Mouse (Mus musculus) thymus, postnatal 14 days (tissue): ENCODE measurements around the gene Foxk2.

Experiments used
- DNase-seq: peaks from one replicate; pipeline ENCODE4 v3.0.0; 2021

The Foxk2 gene

GRCm38 (mm10) chr11:121259160-121260100 lies at the start of gene Foxk2:
Foxk2 (plus strand) TSS chr11:121259990.
- DNase-seq = peak; percentile 94

DNA sequence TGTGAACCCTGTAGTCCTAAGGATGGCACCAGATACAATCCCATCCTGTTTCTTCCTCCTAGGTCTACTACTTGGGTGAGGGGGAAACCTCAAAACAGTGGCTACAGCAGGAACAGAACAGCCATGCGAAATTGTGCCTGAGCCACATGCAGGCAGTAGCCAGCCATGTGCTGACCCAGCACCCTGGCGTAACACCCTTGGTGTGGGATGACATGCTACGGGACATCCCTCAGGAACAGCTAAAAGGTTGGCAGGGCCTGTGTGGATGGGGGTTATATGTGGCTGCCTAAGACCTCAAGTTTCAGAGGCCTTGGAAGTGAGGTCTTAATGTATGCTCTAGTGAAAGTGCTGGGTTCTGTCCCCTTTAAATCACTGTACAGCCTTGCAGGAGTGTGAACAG lies 43.0 kb upstream of the Foxk2 start:
- DNase-seq = no peak

GRCm38 (mm10) chr11:121219776-121220175 lies 40.0 kb upstream of the Foxk2 start:
- DNase-seq = no peak

DNA sequence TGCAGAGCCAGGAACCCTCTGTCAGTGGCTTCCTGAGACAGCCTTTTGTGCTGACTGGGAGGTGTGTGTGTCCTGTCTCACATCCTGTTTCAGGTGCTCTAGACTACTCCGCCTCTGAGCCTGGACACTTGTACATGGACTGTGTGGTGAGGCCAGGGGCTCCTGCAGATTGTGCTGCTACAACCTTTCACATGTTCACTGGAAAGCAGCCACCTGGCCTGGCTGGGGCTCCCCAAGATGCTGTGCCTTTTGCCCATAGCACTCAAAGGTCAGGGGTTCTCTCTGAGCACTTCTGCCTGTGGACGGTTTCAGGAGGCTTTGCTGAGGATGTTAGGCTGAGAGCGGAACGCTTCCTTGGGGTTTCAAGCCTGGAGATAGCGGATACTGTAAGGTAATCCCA lies 39.0 kb upstream of the Foxk2 start:
- no peak for DNase-seq

- no peak for DNase-seq
Observed at GRCm38 (mm10) chr11:121221321-121222010, 38.3 kb upstream of the Foxk2 start.

DNA sequence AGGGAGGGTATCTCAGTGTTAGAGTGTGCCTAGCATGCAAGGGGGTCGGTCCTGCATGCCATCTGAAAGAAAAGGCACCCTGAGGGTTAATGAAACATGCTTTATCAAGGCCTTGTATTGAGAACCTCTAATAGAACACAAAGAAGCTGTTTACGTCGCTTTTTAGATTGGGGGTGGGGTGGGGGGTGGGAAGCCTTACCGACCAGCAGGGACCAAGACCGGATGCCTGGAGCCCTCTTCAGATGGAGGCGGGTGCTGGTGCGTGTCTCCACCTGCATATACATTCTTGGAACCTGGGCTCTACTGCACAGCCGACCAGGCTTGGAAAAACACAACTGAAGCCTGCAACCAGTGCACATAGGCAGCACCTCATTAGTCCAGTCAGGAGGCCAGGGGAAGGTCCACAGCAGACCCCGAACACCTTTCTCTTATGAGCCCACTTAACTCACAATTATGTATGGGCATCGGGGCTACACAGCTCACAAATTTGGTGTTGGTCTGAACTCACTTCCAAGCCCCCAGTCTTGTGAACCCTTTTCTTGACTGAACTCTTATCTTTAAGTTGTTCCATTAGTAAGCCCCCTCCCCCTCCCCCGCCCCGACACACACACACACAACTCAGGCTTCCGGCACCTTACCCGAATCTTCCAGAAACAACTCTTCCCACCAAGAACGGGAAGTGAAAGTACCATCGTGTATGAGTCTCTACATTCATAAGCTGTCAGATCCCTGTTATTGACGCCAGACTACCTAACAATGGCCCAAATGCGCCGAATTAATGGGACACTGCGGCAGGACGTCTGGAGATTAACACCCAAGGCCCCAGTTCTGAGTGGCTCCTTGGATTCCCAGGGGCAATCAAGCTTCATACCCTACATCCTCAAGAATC lies 31.4 kb upstream of the Foxk2 start:
- peak; percentile 47 for DNase-seq

- peak; percentile 87 for DNase-seq
Observed at GRCm38 (mm10) chr11:121229018-121229439, 30.8 kb upstream of the Foxk2 start, which contains the start of gene Cybc1. Cybc1 (minus strand) TSS chr11:121229322.

DNA sequence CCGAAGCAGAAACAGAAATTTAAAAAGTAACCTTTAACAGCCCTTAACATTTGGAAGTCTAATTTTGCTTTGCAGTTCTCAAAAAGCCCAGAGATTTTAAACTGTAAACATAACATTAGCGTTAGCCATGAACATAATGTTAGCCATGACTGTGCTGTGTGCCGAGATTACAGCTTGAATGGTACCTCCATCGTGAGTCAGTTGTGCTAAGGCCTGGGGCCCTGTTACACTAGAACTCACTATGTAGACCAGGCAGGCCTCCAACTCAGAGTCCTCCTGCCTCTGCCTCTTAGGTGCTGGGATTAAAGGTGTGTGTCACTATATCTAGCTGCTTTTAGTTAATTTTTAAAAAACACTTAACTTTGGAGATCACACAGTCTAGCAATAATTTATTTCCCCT lies 28.6 kb upstream of the Foxk2 start:
- no peak for DNase-seq

- DNase-seq = no peak
Observed at GRCm38 (mm10) chr11:121231628-121232291, 28.0 kb upstream of the Foxk2 start.

GRCm38 (mm10) chr11:121232706-121233105 lies 27.1 kb upstream of the Foxk2 start:
- no peak for DNase-seq

DNA sequence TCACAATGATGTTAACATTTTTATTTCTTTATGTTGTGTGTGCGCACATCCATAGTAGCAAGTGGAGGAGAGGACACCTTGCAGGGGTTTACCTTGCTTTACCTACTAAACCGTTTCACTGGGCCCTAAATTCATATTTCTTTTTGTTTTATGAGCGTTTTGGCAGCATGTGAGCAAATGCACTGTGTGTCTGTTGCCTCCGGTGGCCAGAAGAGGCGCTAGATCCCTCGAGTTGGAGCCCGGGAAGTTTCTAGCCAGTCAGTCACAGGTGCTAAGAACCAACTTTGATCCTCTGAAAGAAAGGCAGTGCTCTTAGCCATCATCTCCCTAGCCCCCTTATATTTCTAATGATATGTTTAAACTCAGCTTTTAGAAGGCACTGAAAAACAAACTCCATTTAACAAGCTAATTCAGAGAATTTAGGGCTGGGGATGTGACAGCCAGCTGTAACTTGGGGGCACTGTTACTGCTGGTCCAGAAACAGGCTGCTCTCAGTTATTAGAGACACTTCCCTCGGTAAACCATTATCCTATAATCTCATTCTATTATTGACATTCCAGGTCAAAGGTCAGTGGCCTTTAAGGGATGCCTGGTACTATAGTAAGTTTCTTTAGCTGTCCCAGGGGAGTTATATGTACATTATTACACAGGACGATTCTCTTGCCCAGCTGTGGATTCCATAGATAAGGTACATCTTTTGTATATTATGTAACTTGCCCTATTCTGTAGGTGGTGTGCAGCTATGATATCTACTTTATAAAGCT lies 24.1 kb upstream of the Foxk2 start:
- peak; percentile 85 for DNase-seq

- DNase-seq = peak; percentile 99
Observed at GRCm38 (mm10) chr11:121236564-121237344, 23.0 kb upstream of the Foxk2 start, which contains the start of gene Narf. Narf (plus strand) TSS chr11:121237253.

- peak; percentile 63 for DNase-seq
Observed at GRCm38 (mm10) chr11:121237345-121238128, 22.3 kb upstream of the Foxk2 start.

DNA sequence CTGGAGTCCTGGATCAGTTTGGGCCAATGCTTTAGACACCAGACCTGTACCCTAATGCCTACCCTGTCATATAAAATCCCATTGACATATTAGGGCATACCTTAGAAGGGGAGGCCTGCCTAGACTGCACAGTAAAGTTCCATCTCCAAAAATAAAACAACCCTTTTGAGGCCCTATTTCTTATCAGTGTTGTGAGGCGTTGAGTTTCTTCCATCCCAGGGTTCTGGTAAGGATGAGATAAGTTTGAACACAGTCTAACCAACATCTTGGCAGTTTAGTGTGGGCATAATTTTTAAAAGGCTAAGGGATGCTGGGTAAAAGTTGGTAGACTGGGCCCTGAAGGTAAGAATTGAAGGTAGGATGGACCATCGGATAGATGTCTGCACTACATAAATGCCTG lies 20.1 kb upstream of the Foxk2 start:
- DNase-seq = no peak

GRCm38 (mm10) chr11:121250196-121250595 lies 9.6 kb upstream of the Foxk2 start:
- DNase-seq = no peak

DNA sequence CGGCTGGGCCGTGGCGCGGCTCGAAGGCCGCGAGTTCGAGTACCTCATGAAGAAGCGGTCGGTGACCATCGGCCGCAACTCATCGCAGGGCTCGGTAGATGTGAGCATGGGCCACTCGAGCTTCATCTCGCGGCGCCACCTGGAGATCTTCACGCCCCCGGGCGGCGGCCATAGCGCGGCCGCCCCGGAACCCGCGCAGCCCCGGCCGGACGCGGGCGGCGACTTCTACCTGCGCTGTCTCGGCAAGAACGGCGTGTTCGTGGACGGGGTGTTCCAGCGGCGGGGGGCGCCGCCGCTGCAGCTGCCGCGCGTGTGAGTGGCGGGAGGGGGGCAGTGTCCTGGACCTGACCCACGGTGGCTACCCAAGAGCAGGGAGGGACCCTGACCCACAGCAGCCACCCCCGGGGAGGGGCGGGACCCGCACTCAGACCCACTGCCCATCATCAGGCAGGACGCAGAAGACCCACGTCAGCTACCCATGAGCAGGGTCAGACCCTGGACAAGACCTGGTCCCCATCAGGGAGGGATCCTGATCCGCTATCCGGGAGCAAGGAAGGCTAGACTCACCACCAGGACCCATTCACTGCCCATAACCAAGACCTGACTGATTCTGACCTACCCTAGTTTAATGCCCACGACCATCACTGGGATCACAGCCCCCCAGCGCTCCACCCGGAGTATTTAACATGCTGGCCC lies 569 bp downstream of the Foxk2 start:
- DNase-seq = peak; percentile 58

DNA sequence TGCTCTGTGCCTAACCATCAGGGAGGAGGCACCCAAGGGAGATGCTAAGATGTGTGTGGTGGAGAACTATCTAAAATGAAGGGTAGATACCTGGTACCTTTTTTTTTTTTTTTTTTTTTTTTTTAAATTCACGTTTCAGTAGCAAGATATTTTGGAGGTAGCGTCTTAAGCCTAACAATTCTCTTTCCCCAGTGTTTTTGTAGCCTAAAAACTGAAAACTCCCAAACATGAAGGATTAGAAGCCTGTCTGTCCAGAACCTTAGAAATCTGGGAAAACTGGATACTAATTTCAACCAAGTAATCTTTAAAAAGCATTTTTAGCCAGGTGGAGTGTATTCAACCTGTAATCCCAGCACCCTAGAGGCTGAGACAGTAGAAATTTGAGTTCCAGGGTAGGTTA lies 1.3 kb downstream of the Foxk2 start:
- DNase-seq = no peak

DNA sequence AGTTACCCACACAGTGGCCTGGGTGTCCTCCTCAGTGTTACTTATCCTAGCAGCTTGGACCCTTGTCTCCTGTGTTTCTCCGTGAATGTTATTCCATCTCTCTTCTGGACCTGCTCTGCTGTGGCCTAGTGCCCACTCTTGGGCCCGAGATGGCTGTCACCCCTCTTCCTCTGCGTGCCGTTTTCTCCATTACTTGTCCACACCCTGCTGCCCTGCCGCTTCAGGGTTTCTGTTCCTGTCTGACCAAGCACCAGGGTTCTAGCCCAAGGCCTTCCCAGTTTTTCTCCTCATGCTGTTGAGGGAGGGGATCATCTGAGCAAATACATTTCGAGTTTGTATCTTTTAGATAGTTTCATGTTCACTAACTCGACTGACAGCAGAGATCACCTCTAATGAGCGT lies 17.7 kb downstream of the Foxk2 start:
- DNase-seq = no peak

DNA sequence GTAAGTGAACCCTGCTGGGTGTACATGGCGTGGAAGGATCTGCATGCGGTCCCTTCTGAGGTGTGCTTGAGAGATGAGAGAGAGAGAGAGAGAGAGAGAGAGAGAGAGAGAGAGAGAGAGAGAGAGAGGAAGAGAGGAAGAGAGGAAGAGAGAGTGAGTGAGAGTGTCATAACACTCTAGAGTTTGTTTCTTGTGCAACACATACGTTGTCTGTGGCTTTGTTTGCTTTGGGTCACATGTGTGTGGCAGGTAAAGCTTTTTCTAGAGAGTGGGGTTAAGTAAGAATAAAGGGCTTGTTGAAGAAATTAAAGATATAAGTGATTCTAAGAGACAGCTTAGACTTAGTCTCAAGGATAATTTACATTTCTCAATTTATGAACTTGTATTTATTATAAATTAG lies 18.2 kb downstream of the Foxk2 start:
- DNase-seq = no peak
